Mouse (Mus musculus): ENCODE data around the gene H2afz. TPM values are rescaled to one million over a fixed set of nuclear protein-coding genes. Genes with fewer than 3 reads are reported as not detected.

H2afz gene
- polyA plus RNA-seq, 1 experiment: 1,057 TPM

DNA sequence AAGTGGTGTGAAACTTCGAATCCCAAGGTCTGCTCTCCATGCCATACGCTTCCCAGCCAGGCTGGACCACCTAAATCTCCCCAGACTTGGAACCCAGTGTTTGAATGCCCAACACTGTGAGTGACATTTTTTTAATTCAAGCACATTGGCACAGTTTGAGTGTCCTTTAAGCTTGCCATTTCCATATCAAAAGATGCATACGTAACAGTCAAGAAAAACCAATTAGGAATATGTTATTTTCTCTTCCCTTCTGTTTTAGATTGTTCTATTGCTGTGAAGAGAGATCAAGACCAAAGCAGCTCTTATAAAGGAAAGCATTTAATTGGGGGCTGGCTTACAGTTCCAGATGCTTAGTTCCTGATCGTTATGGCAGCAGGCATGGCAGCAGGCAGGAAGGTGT, 2.9 kb upstream of the H2afz start:
- WGBS: 95% methylated on average over 4 of the region's 4 CpGs
- DNase-seq (ENCODE audit: low read depth, low spot score): no peak

DNA sequence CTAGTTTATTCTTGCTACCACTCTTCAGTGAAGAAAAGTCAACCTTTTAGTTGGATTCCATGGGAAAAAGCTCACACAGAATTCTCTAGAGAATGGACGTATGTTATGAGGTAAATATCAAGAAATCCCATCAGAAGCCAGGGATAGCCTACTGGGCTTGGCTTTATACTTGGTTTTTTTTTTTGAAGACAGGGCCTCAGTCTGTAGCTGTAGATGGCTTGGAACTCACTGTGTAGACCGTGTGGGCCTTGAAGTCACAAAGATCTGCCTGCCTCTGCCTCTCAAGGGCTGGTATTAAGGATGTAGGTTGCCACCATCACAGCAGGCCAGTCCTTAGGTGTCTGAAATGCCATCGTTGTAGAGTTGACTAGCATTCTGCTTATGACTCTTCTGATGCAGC, 1.7 kb upstream of the H2afz start:
- DNase-seq (ENCODE audit: low read depth, low spot score): no peak
- WGBS: 95% methylated on average over 3 of the region's 3 CpGs

- no peak for DNase-seq (ENCODE audit: low read depth, low spot score)
Observed at GRCm38 (mm10) chr3:137863330-137864123, 760 bp upstream of the H2afz start.

GRCm38 (mm10) chr3:137864988-137865982, 998 bp downstream of the H2afz start:
- peak; percentile 80 for DNase-seq (ENCODE audit: low read depth, low spot score)
- WGBS: under 1% methylated on average over 74 of the region's 74 CpGs

More at GRCm38 (mm10) chr3:137863330-137864123, 760 bp upstream of the H2afz start:
- WGBS: 38% methylated on average over 22 of the region's 22 CpGs

DNA sequence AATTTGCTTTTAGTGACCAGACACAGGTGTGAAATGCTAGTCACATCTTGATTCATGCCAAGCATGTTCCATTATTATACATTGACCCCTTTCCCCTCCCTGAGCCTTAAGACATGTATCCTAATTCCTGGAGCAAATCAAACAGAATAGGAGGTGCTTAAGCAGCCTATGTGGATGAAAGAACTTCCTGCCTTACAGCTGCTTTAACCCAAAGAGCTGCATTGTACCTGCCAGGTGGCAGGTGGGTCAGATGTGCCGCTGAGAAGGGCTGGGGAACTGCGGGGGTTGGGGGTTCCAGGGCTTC, 2.8 kb downstream of the H2afz start:
- WGBS: 0% methylated on average over 2 of the region's 2 CpGs
- DNase-seq (ENCODE audit: low read depth, low spot score): no peak

DNA sequence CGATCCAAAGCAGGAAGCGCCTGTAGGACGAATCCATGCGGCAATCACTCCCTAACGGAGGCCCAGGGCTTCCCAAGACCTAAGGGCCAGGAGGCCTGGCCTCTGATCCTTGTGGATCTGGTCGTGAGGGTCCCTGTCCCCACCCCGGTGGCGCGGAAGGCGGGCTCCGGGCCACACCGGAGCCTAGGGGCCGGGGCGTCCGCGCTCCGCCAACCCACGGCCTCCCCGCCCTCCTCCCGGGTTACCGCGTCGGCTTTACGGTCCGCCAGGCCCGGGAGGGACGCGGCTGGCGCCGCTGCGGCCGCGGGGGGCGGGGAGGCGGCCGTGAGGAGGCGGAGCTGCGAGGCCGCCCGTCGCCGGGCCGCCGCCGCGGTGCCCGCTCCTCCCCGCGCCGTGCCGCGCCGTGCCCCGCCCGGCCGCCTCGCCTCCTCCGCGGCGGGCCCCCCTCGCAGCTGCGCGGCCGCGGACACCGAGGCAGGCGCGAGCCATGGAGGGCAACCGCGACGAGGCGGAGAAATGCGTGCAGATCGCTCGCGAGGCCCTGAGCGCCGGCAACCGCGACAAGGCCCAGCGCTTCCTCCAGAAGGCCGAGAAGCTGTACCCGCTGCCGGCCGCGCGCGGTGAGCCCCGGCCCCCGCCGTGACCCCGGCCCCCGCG, 3.3 kb downstream of the H2afz start, which contains the start of gene Dnajb14:
Gene Dnajb14 (plus strand): TSS at position 239 of the 657 bp plus-strand sequence.
- 1% methylated on average over 93 of the region's 94 CpGs for WGBS

GRCm38 (mm10) chr3:137868094-137868913, 4.0 kb downstream of the H2afz start:
- DNase-seq (ENCODE audit: low read depth, low spot score): no peak

More for the DNA sequence above, 3.3 kb downstream of the H2afz start, which contains the start of gene Dnajb14:
- DNase-seq (ENCODE audit: low read depth, low spot score): no peak

DNA sequence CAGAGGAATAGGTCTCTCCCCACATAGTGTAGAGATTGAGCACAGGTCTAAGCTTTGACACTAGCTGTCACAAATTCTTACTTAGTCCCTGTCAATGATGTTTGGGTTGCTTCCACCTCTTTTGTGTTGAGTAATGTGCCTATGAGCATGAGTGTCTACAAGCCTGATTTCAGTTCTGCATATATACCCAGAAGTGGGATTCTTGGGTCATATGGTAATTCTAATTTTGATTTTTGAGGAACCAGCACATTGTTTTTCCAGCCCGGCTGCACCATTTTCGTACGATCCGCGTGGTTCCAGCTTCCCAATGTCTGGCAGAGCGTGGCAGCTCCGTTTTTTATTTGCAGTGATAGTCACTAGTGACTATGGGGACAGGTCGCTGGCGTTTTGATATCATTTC, 5.1 kb downstream of the H2afz start:
- 90% methylated on average over 9 of the region's 9 CpGs for WGBS

More at GRCm38 (mm10) chr3:137868094-137868913, 4.0 kb downstream of the H2afz start:
- WGBS: 2% methylated on average over 25 of the region's 26 CpGs

DNA sequence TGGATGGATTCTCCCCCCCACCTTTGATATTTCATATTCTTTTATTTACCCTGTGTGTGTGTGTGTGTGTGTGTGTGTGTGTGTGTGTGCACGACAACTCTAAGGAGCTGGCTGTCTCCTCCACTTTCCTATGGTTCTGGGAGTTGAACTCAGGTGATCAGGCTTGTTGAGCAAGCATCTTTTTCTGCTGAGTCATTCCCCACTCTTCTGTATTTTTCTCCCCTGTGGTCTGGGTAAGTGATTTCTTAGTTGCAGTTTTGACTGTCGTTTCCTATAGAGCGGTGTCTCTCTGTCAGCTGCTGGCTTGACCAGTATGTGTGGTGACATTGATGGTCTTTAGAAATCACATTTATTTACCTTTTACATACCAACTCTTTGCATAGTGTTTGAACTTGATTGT, 15.0 kb downstream of the H2afz start:
- no peak for DNase-seq (ENCODE audit: low read depth, low spot score)
- WGBS: 51% methylated on average over 3 of the region's 3 CpGs

More for the DNA sequence above, 5.1 kb downstream of the H2afz start:
- DNase-seq (ENCODE audit: low read depth, low spot score): no peak

GRCm38 (mm10) chr3:137880109-137880748, 15.9 kb downstream of the H2afz start:
- WGBS: 64% methylated on average over 4 of the region's 4 CpGs
- no peak for DNase-seq (ENCODE audit: low read depth, low spot score)

- WGBS: 96% methylated on average over 5 of the region's 5 CpGs
- DNase-seq (ENCODE audit: low read depth, low spot score): no peak
Observed at GRCm38 (mm10) chr3:137881093-137881492, 16.8 kb downstream of the H2afz start.

DNA sequence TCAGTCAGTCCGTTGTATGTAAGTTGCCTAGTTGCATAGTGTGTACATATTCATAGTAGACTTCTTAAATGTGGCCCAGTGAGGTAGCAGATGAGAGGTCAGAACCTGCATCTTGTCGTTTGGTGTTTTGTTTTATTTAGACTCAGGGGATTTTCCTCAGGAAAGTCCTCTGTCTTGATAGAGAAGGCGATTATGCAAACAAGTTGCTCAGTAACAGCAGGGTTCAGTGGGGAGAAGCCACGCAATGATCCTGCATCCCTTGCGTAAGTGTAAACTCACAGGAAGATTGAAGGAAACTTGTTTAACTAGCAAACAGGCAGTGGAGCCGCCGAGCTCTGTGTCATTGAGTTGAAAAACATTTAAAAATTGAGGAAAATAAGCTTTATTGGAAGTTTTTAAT, 23.7 kb downstream of the H2afz start:
- DNase-seq (ENCODE audit: low read depth, low spot score): no peak
- 87% methylated on average over 7 of the region's 7 CpGs for WGBS

- DNase-seq (ENCODE audit: low read depth, low spot score): no peak
- 83% methylated on average over 3 of the region's 3 CpGs for WGBS
Observed at GRCm38 (mm10) chr3:137891089-137891488, 26.8 kb downstream of the H2afz start.

DNA sequence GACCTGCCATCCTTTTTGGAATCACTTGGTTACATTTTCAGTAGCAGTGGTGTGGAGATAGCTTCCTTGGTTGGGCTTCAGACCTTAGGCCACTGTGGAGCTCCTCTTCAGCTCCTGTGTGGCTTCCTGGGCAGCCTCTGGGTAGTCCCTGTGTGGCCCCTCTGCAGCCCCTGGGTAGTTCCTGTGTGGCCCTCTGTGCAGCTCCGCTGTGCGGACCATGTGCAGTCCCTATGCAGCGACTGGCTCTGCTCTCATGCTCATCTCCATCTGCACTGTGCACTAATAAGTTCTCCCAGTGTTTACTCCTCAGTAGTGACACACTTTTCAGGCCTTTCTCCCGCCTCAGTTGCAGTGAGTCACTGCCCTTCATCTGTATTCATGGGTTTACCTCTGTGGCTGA, 27.8 kb downstream of the H2afz start:
- 94% methylated on average over 4 of the region's 4 CpGs for WGBS
- no peak for DNase-seq (ENCODE audit: low read depth, low spot score)

GRCm38 (mm10) chr3:137893789-137894188, 29.5 kb downstream of the H2afz start:
- WGBS: 93% methylated on average over 4 of the region's 4 CpGs
- no peak for DNase-seq (ENCODE audit: low read depth, low spot score)

DNA sequence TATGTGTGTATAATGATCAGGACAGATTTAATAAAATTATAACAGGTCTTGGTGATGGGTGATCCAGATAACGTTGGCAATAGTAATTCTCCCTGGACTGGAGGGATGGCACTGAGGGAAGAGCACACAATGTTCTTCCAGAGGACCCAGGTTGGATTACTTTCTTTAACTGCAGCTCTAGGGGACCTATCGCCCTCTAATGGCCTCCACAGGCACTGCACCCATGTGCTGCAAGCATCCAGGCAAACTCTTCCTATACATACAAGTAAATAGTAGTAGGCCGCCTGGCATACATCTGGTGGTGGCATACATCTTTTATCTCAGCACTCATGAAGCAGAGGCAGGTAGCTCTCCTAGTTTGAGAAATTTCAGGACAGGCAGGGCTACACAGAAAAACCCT, 30.9 kb downstream of the H2afz start:
- 95% methylated on average over 3 of the region's 3 CpGs for WGBS

GRCm38 (mm10) chr3:137896386-137896785, 32.1 kb downstream of the H2afz start:
- DNase-seq (ENCODE audit: low read depth, low spot score): no peak
- 78% methylated on average over 4 of the region's 4 CpGs for WGBS

More for the DNA sequence above, 30.9 kb downstream of the H2afz start:
- DNase-seq (ENCODE audit: low read depth, low spot score): no peak

DNA sequence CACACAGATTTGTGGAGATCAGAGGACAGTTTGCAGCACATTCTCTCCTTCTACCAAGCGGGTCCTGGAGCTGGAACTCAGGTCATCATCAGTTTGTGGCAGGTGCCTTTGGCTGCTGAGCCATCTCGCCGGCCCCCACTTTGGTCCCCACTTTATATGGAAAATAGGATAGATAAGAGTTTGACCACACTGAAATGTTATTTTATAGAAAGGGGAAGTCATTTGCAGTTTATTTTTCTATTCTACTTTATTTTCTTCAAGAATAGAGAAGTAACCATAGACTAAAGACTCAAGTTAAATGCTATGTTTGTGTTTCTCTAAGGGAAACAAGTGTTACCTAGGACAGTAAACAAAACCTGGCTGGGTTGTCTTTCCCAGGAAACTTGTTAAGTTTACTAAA, 32.6 kb downstream of the H2afz start:
- DNase-seq (ENCODE audit: low read depth, low spot score): no peak
- 91% methylated on average over 3 of the region's 3 CpGs for WGBS

DNA sequence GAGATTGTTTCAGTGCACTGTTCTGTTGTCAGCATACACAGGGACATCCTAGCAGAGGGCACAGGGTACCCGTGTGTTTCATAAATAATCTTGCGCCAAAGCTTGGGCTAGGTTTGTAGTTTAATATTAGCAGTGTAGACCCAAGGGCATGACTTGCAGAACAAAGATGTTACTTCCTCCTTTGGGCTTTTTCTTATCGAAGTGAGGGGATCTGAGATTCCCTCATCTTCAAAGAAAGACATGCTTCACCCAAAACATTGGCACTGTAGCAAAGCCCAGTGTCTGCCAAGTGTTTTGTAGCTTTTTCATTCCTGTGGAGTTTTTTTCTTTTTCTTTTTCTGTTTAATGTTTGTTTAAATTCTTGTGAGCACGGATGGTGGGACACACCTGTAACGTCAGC, 33.4 kb downstream of the H2afz start:
- WGBS: 81% methylated on average over 5 of the region's 5 CpGs
- no peak for DNase-seq (ENCODE audit: low read depth, low spot score)
